Mouse (Mus musculus) heart, postnatal 0 days (tissue): ENCODE results near the gene 5830473C10Rik. TPM values are rescaled to one million over a fixed set of nuclear protein-coding genes. Genes with fewer than 3 reads are reported as not detected.

Experiments used
- ATAC-seq: fragments of 200-750 bp; cut with Nextera tagmentation; 2 replicates; pipeline ENCODE4 v1.8.0; 2017; ENCODE audit warnings: low read depth, moderate number of reproducible peaks, moderate library complexity; ENCODE audit not compliant: insufficient read depth
- DNase-seq: peaks from one replicate; pipeline ENCODE4 v3.0.0-alpha.2; 2016; ENCODE audit warnings: low spot score
- H3K27ac ChIP-seq: fragments of 300-500 bp; sonication (generic); 2 replicates; pipeline ENCODE4 v1.5.1; 2014; ENCODE audit warnings: low read depth, mild to moderate bottlenecking
- H3K27me3 ChIP-seq: fragments of 300-500 bp; sonication (generic); 2 replicates; pipeline ENCODE4 v1.6.1; 2014; ENCODE audit warnings: low read length, mixed read lengths; ENCODE audit not compliant: control insufficient read depth, insufficient read depth
- H3K36me3 ChIP-seq: fragments of 300-500 bp; sonication (generic); replicated peaks from 2 replicates; pipeline ENCODE4 v1.6.1; 2014; ENCODE audit warnings: low read length, mixed read lengths; ENCODE audit not compliant: control insufficient read depth, insufficient read depth
- H3K4me1 ChIP-seq: fragments of 300-500 bp; sonication (generic); 2 replicates; pipeline ENCODE4 v1.6.1; 2014; ENCODE audit warnings: antibody characterized with exemption; ENCODE audit not compliant: control insufficient read depth, insufficient read depth
- H3K4me2 ChIP-seq: fragments of 300-500 bp; sonication (generic); 2 replicates; pipeline ENCODE4 v1.6.1; 2014; ENCODE audit warnings: low read depth, mild to moderate bottlenecking, low read length, moderate library complexity
- H3K4me3 ChIP-seq: fragments of 300-500 bp; sonication (generic); 2 replicates; pipeline ENCODE4 v1.5.1; 2014; ENCODE audit warnings: low read depth, low read length
- H3K9ac ChIP-seq: fragments of 300-500 bp; sonication (generic); replicated peaks from 2 replicates; pipeline ENCODE4 v1.6.1; 2014; ENCODE audit warnings: low read depth, low read length, mixed read lengths
- H3K9me3 ChIP-seq: fragments of 300-500 bp; sonication (generic); replicated peaks from 2 replicates; pipeline ENCODE4 v1.6.1; 2016; ENCODE audit warnings: low read length; ENCODE audit not compliant: control insufficient read depth
- CTCF ChIP-seq: IDR thresholded peaks from 2 replicates; pipeline ENCODE4 v1.5.1; 2016; ENCODE audit warnings: antibody characterized with exemption, control low read depth, low read depth
- EP300 ChIP-seq: IDR thresholded peaks from 2 replicates; pipeline ENCODE4 v1.6.1; 2016; ENCODE audit warnings: antibody characterized with exemption, low read depth
- WGBS: fragments of 180-500 bp; shearing (Covaris S2); extraction: QIAGEN DNeasy Blood & Tissue Kit; methylation state at CpG from one replicate; pipeline ENCODE4 v1.1.7; 2014; 5-methylcytosine and 5-hydroxymethylcytosine counted together
- polyA plus RNA-seq: library from polyadenylated mRNA; unstranded; fragments of >200 nt; fragmentation: Nextera tagmentation; extraction: Ambion mirVana; gene quantifications from 2 replicates; pipeline ENCODE4 v1.2.1, GENCODE M21; 2015
- total RNA-seq: library from RNA; depleted of rRNA; stranded (reverse); fragments of >200 nt; gene quantifications from 2 replicates; pipeline ENCODE4 v1.2.3, GENCODE M21; 2014; ENCODE audit warnings: low replicate concordance

Gene 5830473C10Rik
- total and polyA plus RNA-seq, 2 experiments from 2014 or later = not detected

- Histone ChIP-seq H3K36me3 (no peaks in the 10 kb centered on the region), H3K4me2 (no peak overlapping the region), H3K9ac (no peak overlapping the region), H3K27ac (no peak overlapping the region), H3K9me3 (no peaks in the 10 kb centered on the region), H3K4me3 (no peak overlapping the region), H3K4me1 (no peaks in the 10 kb centered on the region), H3K27me3 (no peaks in the 10 kb centered on the region)
- 90% methylated on average over 3 of the region's 3 CpGs for WGBS
- DNase-seq = no peak
- no peak for ATAC-seq
- no peak for TF ChIP-seq CTCF
- TF ChIP-seq EP300 = no peak
Observed at GRCm38 (mm10) chr5:90617859-90618258, 57.0 kb downstream of the 5830473C10Rik start.

- Histone ChIP-seq H3K27ac (no peak overlapping the region), H3K4me1 (no peaks in the 10 kb centered on the region), H3K36me3 (no peaks in the 10 kb centered on the region), H3K27me3 (no peaks in the 10 kb centered on the region), H3K4me3 (no peak overlapping the region), H3K9me3 (no peaks in the 10 kb centered on the region), H3K4me2 (no peak overlapping the region), H3K9ac (no peak overlapping the region)
- TF ChIP-seq CTCF (no peak), EP300 (no peak)
- WGBS = 82% methylated on average over 2 of the region's 2 CpGs
- no peak for DNase-seq
- no peak for ATAC-seq
Observed at GRCm38 (mm10) chr5:90621316-90621715, 60.4 kb downstream of the 5830473C10Rik start.

- H3K27ac ChIP-seq = no peak overlapping the region
- H3K9me3 ChIP-seq = no peaks in the 10 kb centered on the region
- H3K36me3 ChIP-seq = no peaks in the 10 kb centered on the region
- no peak overlapping the region for H3K4me3 ChIP-seq
- no peak overlapping the region for H3K4me2 ChIP-seq
- DNase-seq (no peak), ATAC-seq (no peak)
- no peak for TF ChIP-seq EP300
- no peak for TF ChIP-seq CTCF
- no peaks in the 10 kb centered on the region for H3K27me3 ChIP-seq
- 87% methylated on average over 6 of the region's 6 CpGs for WGBS
- no peaks in the 10 kb centered on the region for H3K4me1 ChIP-seq
- no peak overlapping the region for H3K9ac ChIP-seq
Observed at GRCm38 (mm10) chr5:90621726-90622125, 60.8 kb downstream of the 5830473C10Rik start.

GRCm38 (mm10) chr5:90623209-90623608, 62.3 kb downstream of the 5830473C10Rik start:
- Histone ChIP-seq H3K9me3 (no peaks in the 10 kb centered on the region), H3K4me3 (no peak overlapping the region), H3K9ac (no peak overlapping the region), H3K36me3 (no peaks in the 10 kb centered on the region), H3K4me2 (no peak overlapping the region), H3K4me1 (no peaks in the 10 kb centered on the region), H3K27me3 (no peaks in the 10 kb centered on the region), H3K27ac (no peak overlapping the region)
- no peak for DNase-seq
- ATAC-seq = no peak
- WGBS = 69% methylated on average over 2 of the region's 2 CpGs
- TF ChIP-seq CTCF = no peak
- no peak for TF ChIP-seq EP300

- no peak overlapping the region for H3K27ac ChIP-seq
- H3K4me1 ChIP-seq = no peaks in the 10 kb centered on the region
- H3K4me2 ChIP-seq = no peak overlapping the region
- DNase-seq (no peak), ATAC-seq (no peak)
- TF ChIP-seq EP300 = no peak
- no peak for TF ChIP-seq CTCF
- 65% methylated on average over 18 of the region's 18 CpGs for WGBS
- H3K9me3 ChIP-seq = no peaks in the 10 kb centered on the region
- no peaks in the 10 kb centered on the region for H3K36me3 ChIP-seq
- H3K4me3 ChIP-seq = no peak overlapping the region
- no peak overlapping the region for H3K9ac ChIP-seq
- no peaks in the 10 kb centered on the region for H3K27me3 ChIP-seq
Observed at GRCm38 (mm10) chr5:90624708-90625425, 64.0 kb downstream of the 5830473C10Rik start.

GRCm38 (mm10) chr5:90627423-90627822, 66.5 kb downstream of the 5830473C10Rik start:
- Histone ChIP-seq H3K36me3 (no peaks in the 10 kb centered on the region), H3K4me2 (no peak overlapping the region), H3K4me1 (no peaks in the 10 kb centered on the region), H3K27me3 (no peaks in the 10 kb centered on the region), H3K9me3 (no peaks in the 10 kb centered on the region), H3K9ac (no peak overlapping the region), H3K4me3 (no peak overlapping the region), H3K27ac (no peak overlapping the region)
- TF ChIP-seq EP300 (no peak), CTCF (no peak)
- DNase-seq = no peak
- WGBS = 87% methylated on average over 4 of the region's 4 CpGs
- ATAC-seq = no peak
